Mouse (Mus musculus): ENCODE measurements around the gene Clnk. TPM values are rescaled to one million over a fixed set of nuclear protein-coding genes. Genes with fewer than 3 reads are reported as not detected.

Gene Clnk
- polyA plus RNA-seq, 2 experiments from 2014 or later = not detected

- no peak for ATAC-seq
Measured at GRCm38 (mm10) chr5:38708940-38709581, 167.6 kb downstream of the Clnk start.

- no peak for ATAC-seq
Measured at GRCm38 (mm10) chr5:38707364-38708075, 169.1 kb downstream of the Clnk start.

GRCm38 (mm10) chr5:38702941-38703340 is 173.7 kb downstream of the Clnk start:
- ATAC-seq = no peak

GRCm38 (mm10) chr5:38702091-38702490 is 174.5 kb downstream of the Clnk start:
- ATAC-seq = no peak

- no peak for ATAC-seq
Measured at GRCm38 (mm10) chr5:38698466-38698865, 178.1 kb downstream of the Clnk start.

- no peak for ATAC-seq
Measured at GRCm38 (mm10) chr5:38698046-38698445, 178.6 kb downstream of the Clnk start.

- no peak for ATAC-seq
Measured at GRCm38 (mm10) chr5:38696616-38697375, 179.8 kb downstream of the Clnk start.

- no peak for ATAC-seq
Measured at GRCm38 (mm10) chr5:38692859-38693258, 183.8 kb downstream of the Clnk start.

GRCm38 (mm10) chr5:38689186-38689585 is 187.4 kb downstream of the Clnk start:
- ATAC-seq = no peak

GRCm38 (mm10) chr5:38687694-38688093 is 188.9 kb downstream of the Clnk start:
- no peak for ATAC-seq

GRCm38 (mm10) chr5:38684164-38684911 is 192.3 kb downstream of the Clnk start, which contains the start of gene Zfp518b:
Zfp518b (minus strand) TSS chr5:38684826.
- ATAC-seq = peak; percentile 64

- ATAC-seq = no peak
Measured at GRCm38 (mm10) chr5:38658836-38659235, 217.8 kb downstream of the Clnk start.

Other genes starting within 250 kb of the Clnk start
- under 1 TPM; 0.37 to 0.98 TPM for gene Zfp518b, start 192.0 kb downstream of the Clnk start, polyA plus RNA-seq (2017; shearing (Covaris generic))